Mouse (Mus musculus) frontal cortex, postnatal 10 days (tissue): ENCODE data around the gene Mkln1.
A peak's percentile ranks its signal among the peaks of the same experiment; 100 is the strongest.

Experiments used
- DNase-seq, 2 experiments: peaks; one replicate each; pipeline ENCODE4 v3.0.0; 2022; ENCODE audit warnings: low spot score in 2 of 2, mixed read lengths in 1 of 2

Gene Mkln1

DNA sequence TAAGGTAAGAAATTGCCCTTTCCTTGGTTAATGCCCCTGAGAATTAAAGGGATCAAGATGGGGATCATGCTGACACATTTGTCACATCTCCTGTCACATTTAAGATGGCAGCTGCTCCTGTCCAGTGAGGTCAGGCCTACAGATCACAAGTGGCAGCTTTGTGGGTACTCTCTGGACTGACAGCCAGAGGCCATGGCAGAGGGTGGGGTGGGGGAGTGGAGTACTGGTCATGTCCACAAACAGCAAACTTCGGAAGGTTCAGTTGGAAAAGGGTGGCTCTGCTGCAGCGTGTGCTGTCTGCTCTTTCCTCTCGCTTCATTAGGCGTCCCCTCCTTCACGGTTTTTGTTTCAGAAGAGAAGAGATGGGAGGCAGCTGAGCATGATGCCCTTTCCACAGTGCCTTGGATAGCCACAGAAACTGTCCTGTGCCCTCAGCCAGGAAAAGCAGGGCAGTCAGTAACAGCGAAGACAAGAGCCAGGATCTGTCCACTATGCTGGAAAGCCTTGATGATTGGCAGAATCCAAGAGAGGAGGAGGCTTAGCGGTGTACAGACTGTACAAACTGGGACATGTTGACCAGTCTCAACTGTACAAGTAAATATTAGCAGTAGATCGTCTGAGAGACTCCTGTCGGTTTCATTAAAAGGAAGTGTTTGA, 119.3 kb downstream of the Mkln1 start:
- DNase-seq: no peak

DNA sequence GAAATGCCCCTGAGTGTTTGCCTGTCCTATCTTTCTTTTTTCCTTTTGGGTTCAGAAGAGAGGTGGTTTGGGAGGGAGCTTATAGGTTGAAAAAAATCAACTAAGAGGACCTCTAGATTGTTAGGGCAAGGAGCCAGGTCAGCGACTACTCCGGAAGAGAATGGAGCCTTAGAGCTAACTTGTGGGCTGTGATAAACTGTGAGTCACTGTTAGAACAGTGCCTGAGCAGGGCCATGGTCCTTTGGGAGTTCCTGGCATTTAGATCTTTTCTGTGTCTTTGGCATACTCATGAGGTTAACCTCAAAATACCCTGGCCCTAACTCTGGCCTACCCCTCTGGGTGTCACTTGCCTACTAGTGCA, 119.8 kb downstream of the Mkln1 start:
- no peak for DNase-seq

DNA sequence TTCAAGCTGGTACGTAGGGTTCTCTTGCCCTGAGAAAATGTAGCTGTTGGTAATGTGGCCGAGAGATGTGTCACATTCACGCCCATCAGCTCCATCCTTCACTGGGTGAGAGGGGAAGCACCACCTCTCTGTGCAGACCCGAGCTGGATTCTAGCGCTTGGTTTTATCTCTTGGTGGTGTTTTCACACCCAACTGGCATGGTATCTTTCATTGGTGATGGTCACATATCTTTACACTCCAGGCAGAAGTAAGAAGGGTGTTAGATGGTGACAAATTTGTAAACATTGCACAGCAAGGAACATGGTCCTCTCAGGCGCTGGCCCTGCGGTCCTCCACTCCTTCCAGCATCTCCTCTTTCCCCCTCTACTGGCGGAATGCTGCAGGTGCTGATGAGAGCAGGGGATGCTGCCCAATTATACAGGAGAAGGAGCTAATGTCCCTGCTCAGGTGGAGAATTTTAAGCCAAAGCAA, 120.5 kb downstream of the Mkln1 start:
- no peak for DNase-seq

DNA sequence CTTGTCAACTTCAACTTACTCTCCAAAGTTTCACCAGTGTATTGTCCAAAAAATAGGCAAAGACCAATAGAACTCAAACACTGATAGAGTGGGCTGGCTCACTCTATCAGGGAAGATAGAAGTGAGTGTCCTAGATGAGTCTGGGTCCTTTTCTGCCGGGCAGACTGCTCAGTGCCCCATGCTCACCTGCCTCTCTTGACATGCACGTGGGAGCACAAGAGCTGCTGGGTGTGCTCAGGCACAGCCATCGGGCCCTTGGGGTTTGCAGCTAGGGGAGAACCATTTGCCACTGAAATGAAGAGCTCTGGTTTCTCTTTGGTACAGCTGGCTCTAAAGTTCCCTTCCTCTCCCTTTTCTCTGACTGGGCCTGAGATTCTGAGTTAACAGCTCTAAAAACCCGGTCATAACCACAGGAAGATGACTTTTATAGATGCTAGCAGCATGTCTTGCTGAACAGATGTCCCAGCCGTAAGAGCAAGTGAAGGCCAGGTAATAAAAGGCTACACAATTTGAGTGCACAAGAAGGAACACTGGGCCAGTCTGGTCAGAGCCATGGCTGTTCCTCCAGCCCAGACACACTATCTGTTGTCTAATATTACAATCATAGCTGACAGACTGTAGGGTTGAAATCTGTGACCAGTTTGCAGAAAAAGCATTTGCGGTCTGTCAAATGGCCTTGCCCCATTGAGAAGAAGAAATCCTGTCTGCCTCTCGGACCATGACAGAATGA, 122.1 kb downstream of the Mkln1 start:
- no peak for DNase-seq

DNA sequence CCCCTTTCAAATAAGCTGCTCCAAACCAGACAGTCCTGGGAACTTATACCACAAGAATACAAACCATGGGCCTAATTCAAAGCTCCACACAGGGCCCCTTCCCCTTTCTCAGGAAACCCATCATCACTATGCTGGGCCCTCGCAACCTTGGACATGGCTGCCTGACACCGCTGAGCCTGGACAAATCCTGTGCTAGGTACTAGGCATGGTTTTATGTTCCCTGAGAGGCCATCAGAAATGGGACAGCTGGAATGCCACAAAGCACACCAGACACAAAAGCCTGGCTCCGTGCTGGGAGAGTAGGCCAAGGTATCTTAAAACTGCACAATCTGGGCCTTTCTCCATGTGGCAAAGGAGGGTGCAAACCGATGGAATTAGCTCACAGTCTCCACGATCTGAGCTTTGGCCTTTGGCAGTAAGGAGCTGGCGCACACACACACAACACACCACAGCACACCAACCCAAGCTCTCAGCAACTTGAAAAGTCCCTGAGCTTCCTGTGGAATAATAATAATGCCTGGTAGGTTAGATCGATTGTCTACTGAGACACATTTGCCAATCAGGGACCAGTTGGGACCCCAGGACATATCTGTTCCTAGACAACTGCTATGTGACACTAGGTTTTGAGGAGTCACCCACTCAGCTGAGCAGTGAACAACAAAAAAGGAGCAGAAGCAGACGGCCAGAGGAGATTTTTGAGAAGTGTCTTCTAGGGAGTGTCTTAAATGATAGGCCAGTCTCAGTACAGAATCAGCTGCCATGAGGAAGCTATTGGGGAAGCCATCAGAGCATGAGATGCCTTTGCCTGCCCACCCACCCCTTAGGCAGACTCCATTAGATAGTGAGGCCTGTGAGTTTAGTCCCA, 123.2 kb downstream of the Mkln1 start:
- no peak for DNase-seq

DNA sequence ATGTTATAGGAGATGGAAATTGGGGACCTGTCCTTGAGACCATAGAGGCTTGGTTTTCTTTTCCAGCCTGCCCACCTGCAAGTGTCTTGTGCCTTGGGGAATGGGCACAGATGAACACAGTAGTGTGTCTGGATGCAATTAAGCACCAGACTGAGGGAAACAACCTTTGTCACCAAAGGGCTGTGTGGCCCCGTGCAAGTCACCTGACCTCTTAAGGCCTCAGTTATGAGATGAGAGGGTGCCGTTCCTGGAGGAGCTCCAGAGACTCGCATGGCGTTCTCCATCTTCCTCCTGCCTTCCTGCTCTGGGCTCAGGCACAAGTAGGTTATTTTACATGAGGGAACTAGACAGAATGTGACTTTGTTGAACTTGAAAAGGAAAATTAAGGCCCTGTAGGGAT, 123.9 kb downstream of the Mkln1 start:
- no peak for DNase-seq

DNA sequence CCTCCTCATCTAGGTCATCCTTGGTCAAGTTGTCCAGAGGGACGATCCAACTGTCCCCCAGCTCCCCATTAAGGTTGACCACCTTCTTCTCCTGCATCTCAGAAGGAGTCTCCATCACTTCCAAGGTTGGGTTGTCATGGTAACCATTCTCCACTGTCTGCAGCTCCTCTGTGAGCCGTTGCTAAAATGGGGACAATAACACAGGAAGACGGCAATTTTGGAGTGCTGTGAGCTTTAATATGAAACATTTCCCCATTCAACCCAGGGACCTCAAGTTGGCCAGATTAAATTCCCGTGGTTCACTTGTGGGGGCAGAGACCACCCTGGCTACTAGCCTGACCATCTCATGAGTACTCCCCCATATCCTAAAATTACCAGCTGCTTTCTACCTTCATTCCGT, 124.5 kb downstream of the Mkln1 start:
- no peak for DNase-seq

DNA sequence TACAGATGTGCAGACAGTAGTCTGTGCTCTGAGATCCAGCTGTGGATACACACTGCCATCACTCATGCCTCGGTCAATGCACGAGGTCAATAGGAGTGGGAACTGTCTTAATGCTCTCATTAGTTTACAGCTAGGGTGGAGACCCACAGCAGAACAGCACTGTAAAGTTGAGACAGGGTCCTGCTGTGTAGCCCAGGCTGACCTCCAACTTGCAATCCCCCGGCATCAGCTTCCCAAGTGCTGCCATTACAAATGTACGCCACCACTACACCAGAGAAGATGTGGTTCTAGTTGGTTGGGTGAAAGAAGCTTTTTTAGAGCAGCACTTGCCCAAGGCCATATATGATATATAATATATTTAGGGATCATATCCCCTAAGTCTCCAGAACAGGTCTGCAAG, 125.1 kb downstream of the Mkln1 start:
- no peak for DNase-seq

DNA sequence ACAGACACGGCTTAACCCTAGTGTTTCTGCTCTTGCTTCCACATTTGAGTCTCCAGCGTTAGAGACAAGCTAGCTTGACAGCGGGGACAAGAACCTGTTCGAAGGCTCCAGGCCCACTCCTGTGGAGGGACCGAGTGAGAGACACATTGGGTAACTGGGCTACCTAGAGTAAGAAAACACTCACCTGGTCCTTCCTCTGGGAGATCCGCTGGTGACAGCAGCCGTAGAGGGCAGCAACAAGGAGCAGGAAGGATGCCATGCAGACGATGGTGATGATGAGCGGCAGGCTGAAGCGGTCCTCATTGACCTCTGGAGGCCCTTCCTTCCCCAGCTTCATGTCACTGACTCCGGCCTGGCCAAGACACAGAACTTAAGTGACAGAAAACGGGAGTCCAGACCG, 125.6 kb downstream of the Mkln1 start:
- DNase-seq: no peak

DNA sequence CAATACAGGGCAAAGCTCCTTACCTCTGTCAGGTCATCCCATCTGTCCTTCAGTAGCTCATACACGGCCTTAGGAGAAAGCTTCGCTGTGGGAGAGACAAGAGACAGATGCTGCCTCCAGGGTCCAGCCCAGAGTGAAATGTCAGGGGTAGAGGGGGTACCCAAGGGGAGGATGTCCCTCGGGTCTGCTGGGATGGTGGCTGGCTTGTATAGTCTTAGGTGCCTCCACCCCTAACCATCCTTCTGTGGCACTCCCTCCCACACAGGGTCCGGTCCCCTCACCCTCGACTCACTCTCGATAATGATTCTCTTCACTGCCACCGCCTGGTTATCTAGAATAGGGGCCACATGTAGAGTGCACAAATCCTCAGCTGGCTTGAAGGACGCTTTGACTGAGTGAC, 126.1 kb downstream of the Mkln1 start:
- no peak for DNase-seq

DNA sequence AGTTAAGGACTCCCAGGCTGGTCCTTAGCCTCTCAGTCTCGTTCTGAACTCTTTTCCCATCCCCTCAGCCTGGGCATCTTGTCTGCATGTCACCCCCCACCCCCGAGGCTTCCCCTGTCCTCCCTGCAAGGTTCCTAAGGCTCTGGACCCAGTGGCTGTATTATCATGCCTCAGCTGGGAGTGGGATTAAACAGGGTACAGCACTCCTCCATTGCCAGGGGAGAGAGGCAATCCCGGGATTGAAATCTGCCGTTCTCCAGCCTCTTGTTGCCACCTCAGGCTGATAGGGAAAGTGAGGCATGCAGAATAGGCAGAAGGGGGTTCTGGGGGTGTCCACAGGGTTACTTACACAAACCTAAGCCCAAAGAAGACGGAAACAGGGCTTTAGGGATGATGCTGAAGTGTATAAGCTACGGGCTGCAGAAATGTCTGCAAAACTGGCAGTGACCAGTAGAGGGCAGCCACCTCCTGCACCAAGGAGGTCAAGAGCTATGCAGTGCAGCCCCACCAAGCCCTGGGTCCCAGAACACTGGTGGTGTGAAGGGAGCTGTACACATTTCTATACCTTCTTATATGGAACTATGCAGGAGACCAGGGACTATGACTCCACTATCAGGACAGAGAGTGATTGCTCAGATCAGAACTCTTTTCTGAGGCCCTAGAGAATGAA, 126.8 kb downstream of the Mkln1 start:
- DNase-seq: peak in 1 of 2 experiments; percentile 58

DNA sequence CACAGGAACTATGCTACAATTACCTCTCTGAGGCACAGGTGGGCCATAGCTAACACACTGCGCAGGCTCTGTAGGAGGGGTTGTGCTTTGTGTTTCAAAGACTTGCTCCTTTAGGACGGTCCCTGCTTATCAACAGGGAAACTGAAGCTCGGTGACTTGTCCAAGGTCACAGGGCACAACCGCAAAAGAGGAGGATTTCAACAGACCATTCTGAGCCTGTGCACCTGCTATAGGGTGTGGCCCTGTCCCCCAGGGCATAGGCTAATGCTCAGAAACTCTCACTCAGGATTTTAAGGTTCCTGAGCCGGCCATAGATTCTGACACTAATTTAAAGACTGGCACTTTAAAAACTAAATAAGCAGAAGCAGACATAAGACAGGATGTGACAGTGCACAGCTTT, 128.4 kb downstream of the Mkln1 start:
- no peak for DNase-seq

DNA sequence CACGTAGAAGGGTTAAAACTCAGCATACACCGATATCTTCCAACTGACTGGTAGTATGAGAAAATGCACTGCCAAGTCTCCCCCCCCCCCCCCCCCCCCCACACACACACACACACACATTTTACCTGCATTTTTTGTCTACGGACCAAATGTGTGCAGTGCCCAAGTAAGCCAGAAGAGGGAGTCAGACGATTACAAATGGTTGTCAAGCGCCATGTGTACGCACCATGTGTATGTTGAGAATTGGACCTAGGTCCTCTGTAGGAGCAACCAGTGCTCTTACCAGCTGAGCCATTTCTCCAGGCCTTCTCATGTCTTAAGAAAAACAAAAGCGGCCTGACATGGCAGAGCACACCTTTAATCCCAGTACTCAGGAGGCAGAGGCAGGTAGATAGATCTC, 129.4 kb downstream of the Mkln1 start:
- peak in 1 of 2 experiments; percentile 35 for DNase-seq

DNA sequence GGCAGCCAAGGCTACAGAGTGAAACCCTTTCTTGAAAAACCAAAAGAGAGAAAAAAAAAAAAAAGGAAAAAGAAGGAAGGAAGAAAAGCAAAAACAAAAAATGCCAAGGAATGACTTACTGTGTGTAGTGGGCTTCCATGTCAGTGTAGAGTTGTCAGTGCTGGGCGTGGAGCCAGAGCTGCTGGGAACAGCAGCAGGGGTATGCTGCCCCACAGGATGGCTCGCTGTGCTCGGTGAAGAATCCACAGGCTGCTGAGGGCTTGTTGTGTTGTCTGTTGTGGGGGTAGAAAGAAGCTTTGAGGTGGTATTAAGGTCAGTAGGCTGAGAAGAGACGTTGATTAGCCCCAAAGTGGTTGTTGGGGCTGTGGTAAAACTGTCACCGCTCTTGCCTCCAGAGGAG, 129.8 kb downstream of the Mkln1 start:
- no peak for DNase-seq

DNA sequence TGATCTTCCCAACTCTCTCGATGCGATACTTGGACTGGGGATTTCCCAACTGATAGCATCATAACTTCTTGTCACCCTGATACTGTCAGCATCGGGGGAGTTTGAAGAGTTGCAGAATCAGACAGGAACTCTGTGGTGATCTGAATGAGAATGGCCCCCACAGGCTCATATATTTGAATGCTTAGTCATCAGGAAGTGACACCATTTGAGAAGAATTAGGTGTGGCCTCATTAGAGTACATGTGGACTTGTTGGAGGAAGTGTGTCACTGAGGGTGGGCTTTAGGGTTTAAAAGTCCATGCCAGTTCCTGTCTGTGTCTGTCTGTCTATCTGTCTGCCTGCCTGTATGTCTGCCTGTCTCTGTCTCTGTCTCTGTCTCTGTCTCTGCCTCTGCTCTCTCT, 133.3 kb downstream of the Mkln1 start:
- DNase-seq: no peak

DNA sequence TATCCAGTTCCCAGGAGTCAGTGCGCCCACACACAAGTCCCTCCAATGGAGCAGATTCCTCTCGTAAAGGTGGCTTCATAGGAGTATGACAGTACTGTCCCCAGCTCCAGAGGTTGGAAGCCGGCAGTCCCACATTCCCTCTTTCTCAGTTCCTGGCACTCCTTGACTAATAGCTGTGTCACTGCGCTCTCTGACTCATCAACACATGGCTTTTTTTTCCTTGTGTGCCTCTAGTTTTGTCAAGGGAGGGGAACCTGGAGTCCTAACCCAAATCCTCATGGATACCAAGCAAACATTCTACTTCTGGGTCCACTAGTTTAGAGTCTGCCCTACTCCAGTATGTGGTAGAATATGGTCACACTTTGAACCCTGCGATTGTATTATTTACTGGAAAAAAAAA, 136.2 kb downstream of the Mkln1 start:
- DNase-seq: no peak

DNA sequence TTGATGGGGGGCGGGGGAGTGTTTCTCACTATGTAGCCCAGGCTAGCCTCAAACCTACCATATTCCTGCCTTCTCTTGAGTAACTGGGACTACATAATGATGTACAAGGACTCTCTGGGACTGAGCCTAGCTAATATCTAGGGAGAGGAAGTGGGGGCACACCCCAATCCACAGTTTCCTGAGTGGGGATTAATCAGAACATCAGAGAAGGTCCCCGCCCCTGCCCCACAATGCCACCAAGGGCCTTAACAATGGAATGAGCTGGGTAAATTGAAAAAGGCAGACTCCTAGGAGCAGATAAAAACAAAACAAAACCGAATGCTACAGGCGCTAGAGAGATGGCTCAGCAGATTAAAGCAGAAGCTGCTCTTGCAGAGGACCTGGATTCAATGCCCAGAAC, 138.7 kb downstream of the Mkln1 start:
- DNase-seq: no peak

DNA sequence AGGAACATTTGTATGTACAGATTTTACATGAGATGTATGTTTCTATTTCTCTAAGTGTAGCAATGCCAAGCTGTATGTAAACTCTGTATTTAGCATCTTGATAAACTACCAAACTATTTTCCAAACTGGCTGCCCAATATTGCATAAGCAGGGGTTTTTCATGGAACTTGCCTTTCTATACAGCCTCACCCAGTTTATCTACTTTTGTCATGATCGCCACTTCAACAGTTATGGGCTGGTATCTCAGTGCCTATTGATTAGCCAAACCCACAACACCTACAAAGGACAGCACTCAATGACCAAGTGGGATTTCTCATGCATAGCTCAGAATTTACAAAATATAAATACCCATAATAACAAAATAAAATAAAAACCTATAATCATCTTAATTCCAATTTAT, 139.6 kb downstream of the Mkln1 start:
- no peak for DNase-seq

DNA sequence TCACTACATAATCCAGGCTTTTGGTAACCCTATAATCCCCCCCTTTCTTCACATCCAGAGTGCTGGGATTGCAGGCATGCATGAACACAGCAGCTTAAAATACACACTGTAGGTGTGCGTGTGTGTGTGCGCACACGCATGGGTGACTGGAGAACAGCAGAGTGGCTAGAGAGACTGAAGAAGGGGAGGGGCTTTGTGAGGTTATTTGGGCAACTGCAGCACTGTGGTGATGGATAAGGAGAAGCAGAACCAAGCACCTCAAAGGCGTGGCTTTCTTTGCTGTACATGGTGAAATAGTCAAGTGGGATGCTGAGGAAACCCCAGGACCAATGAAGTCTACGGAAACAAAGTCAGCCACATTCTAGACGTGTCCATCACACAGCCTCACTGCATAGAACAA, 141.5 kb downstream of the Mkln1 start:
- no peak for DNase-seq

DNA sequence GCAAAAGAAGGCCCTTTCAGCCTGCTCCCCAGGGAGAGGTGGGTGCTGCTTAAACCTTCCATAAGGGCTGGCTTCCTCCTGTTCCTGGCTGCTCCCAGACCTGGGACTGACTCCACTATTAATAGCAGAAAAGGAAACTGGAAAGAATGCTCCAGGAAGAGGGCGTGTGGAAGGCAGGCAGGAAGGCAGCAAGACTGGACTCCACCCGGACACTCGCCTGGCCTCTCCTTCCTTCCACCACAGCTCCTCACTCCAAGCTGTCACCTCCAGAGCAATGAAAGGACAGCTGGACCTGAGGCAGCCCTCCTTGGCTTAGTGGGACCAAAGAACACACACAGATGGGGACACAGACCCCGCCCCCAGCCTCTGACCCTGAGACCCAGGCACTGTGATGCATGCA, 145.8 kb downstream of the Mkln1 start:
- no peak for DNase-seq

DNA sequence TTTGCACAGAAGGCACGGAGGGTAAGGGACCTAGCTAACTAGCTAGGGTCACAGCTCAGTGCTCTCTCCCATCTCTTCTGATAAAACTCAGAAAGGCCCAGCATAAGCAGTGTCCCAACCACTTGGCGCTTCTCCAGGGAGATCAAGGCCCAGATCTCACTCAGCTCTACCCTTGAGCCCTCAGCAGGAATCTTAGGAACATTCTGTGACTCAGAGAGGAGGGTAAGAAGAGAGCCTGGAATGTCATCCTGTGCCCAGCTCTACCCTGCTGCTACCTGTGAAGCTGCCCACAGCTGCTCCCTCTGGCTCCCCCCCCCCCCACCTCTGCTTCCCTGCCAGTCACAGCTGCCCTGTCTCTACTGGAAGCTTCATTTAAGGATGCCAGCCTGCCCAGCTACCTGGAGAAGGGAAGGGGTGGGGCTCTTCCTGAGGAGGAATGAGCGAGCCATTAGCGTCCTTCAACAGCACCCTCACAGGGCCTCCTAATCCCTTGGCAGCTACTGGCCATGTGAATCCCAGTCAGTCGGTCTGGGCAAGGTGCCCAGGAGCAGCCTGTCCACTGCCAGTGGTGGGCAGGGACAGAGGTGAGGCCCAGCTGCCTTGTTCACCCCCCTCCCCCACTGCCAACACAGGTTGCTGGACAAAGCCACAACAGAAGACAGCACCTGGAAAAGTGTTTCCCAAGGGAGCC, 151.0 kb downstream of the Mkln1 start:
- DNase-seq: no peak
